Mouse (Mus musculus): Measurements from ENCODE around the gene Iqch. TPM values are rescaled to one million over a fixed set of nuclear protein-coding genes. Genes with fewer than 3 reads are reported as not detected.

Gene Iqch
- polyA plus RNA-seq, 1 experiment, result not detected

- WGBS, result under 1% methylated on average over 74 of the region's 74 CpGs
Observed at GRCm38 (mm10) chr9:63398611-63399462, 203.5 kb downstream of the Iqch start, which contains the start of gene 2300009A05Rik. TSS of gene 2300009A05Rik (minus strand) at chr9:63399246.

GRCm38 (mm10) chr9:63395612-63396011 is 206.7 kb downstream of the Iqch start:
- 87% methylated on average over 7 of the region's 7 CpGs for WGBS

More at GRCm38 (mm10) chr9:63398611-63399462, 203.5 kb downstream of the Iqch start, which contains the start of gene 2300009A05Rik:
- DNase-seq (ENCODE audit: low read depth, low spot score), result peak; percentile 78

GRCm38 (mm10) chr9:63391307-63391706 is 211.0 kb downstream of the Iqch start:
- WGBS, result 57% methylated on average over 2 of the region's 2 CpGs
- no peak for DNase-seq (ENCODE audit: low read depth, low spot score)

More at GRCm38 (mm10) chr9:63395612-63396011, 206.7 kb downstream of the Iqch start:
- no peak for DNase-seq (ENCODE audit: low read depth, low spot score)

- WGBS, result 89% methylated on average over 4 of the region's 4 CpGs
- no peak for DNase-seq (ENCODE audit: low read depth, low spot score)
Observed at GRCm38 (mm10) chr9:63382761-63383160, 219.5 kb downstream of the Iqch start.

GRCm38 (mm10) chr9:63380326-63380725 is 222.0 kb downstream of the Iqch start:
- DNase-seq (ENCODE audit: low read depth, low spot score), result no peak
- 92% methylated on average over 3 of the region's 3 CpGs for WGBS

- peak; percentile 19 for DNase-seq (ENCODE audit: low read depth, low spot score)
- WGBS, result 10% methylated on average over 8 of the region's 8 CpGs
Observed at GRCm38 (mm10) chr9:63378174-63378573, 224.1 kb downstream of the Iqch start.

- WGBS, result under 1% methylated on average over 58 of the region's 58 CpGs
- peak; percentile 70 for DNase-seq (ENCODE audit: low read depth, low spot score)
Observed at GRCm38 (mm10) chr9:63377270-63378142, 224.8 kb downstream of the Iqch start, which contains the start of gene Map2k5. TSS of gene Map2k5 (minus strand) at chr9:63377902.

GRCm38 (mm10) chr9:63373315-63373714 is 229.0 kb downstream of the Iqch start:
- 80% methylated on average over 2 of the region's 2 CpGs for WGBS

GRCm38 (mm10) chr9:63372541-63372940 is 229.8 kb downstream of the Iqch start:
- no peak for DNase-seq (ENCODE audit: low read depth, low spot score)
- WGBS, result 84% methylated on average over 8 of the region's 8 CpGs

More at GRCm38 (mm10) chr9:63373315-63373714, 229.0 kb downstream of the Iqch start:
- DNase-seq (ENCODE audit: low read depth, low spot score), result no peak

Other genes with a start within 250 kb of the Iqch start
- gene Map2k5, start 224.6 kb downstream of the Iqch start, polyA plus RNA-seq (2012; rRNA removed), result 13.3 and 18.7 TPM in 2 replicates
- gene 2300009A05Rik, start 203.2 kb downstream of the Iqch start, polyA plus RNA-seq (2012; rRNA removed), result 22.8 and 29.4 TPM in 2 replicates
- gene Aagab, start 167 bp upstream of the Iqch start, polyA plus RNA-seq (2012; rRNA removed), result 15.0 and 20.2 TPM in 2 replicates
- gene Smad3, start 155.5 kb upstream of the Iqch start, polyA plus RNA-seq (2012; rRNA removed), result 16.2 and 24.6 TPM in 2 replicates